Mouse (Mus musculus): ENCODE results near the gene Lrch1. TPM values are rescaled to one million over a fixed set of nuclear protein-coding genes. Genes with fewer than 3 reads are reported as not detected.

Gene Lrch1
- polyA plus RNA-seq, 1 experiment from 2014 or later = 16.0 TPM

DNA sequence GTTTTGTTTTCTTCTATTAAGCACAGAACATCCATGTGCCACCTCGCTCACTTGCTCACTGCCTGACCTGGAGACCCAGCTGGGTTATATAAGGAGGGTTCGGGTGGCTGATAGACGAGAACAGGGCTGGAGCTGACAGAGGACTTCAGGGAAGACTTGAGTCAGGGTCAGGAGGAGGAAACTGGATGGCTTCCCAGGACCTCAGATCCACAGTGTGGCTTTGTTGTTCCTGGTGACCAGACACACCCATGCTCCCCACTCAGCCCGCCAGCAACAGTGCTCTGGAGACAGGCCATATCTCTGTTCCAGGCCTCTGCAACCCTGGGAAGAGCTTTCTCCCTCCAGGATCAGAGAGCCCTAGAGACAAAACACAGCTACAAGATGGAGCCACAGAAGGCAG lies 44.6 kb downstream of the Lrch1 start:
- Histone ChIP-seq H3K27me3 (ENCODE audit: control insufficient read depth, insufficient read depth, low read length) (no peaks in the 10 kb centered on the region), H3K4me2 (replicated peaks; ENCODE audit: low read depth, low read length) (no peak overlapping the region), H3K27ac (ENCODE audit: low read length) (no peak overlapping the region), H3K4me3 (ENCODE audit: low read depth, low read length) (no peak overlapping the region), H3K9me3 (ENCODE audit: control insufficient read depth, low read depth, low read length) (no peaks in the 10 kb centered on the region), H3K4me1 (ENCODE audit: control insufficient read depth, insufficient read depth, low read length) (peaks cover 9% of the 10 kb centered on the region), H3K36me3 (ENCODE audit: control insufficient read depth, insufficient read depth, low read length) (no peaks in the 10 kb centered on the region), H3K9ac (replicated peaks; ENCODE audit: low read depth, low read length) (no peak overlapping the region)
- ATAC-seq (ENCODE audit: insufficient number of reproducible peaks, insufficient read depth, low FRiP score, low read depth) = no peak
- 83% methylated on average over 4 of the region's 4 CpGs for WGBS

DNA sequence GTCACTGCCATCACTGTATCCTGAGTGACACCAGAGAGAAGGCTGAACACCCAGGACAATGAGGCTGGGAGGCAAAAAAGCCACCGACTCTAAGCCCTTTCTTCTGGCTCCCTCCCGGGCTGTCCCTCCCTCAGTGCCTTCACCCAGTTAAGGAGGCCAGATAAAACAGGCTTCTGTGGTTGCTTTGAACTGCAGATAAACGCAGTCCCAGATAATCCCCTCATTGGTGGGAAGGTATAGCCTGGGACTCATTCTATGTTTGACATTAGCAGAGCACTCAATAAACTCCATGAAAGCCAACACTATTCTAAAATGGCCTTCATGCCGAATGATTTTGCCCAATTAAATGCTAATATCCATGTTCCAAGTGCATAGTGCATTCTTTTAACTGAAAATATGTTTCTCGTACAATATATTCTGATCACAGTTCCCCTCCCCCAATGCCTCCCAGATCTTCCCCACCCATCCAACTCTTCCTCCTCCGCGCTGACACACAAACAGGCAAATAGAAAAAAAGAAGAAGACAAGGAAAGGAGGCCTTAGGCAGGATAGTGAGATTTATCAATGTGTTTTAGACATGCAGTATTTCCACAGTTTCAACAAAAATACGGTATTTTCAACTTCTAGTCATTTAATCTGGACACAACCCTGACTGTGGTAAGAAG lies 46.8 kb downstream of the Lrch1 start:
- Histone ChIP-seq H3K27me3 (ENCODE audit: control insufficient read depth, insufficient read depth, low read length) (no peaks in the 10 kb centered on the region), H3K36me3 (ENCODE audit: control insufficient read depth, insufficient read depth, low read length) (no peaks in the 10 kb centered on the region), H3K9ac (replicated peaks; ENCODE audit: low read depth, low read length) (no peak overlapping the region), H3K4me1 (ENCODE audit: control insufficient read depth, insufficient read depth, low read length) (peaks cover 9% of the 10 kb centered on the region), H3K4me3 (ENCODE audit: low read depth, low read length) (no peak overlapping the region), H3K4me2 (replicated peaks; ENCODE audit: low read depth, low read length) (no peak overlapping the region), H3K9me3 (ENCODE audit: control insufficient read depth, low read depth, low read length) (no peaks in the 10 kb centered on the region), H3K27ac (ENCODE audit: low read length) (no peak overlapping the region)
- 0 out of 2 replicates have a peak, but pooled peaks have one; percentile 28 for ATAC-seq (ENCODE audit: insufficient number of reproducible peaks, insufficient read depth, low FRiP score, low read depth)
- 69% methylated on average over 8 of the region's 8 CpGs for WGBS

DNA sequence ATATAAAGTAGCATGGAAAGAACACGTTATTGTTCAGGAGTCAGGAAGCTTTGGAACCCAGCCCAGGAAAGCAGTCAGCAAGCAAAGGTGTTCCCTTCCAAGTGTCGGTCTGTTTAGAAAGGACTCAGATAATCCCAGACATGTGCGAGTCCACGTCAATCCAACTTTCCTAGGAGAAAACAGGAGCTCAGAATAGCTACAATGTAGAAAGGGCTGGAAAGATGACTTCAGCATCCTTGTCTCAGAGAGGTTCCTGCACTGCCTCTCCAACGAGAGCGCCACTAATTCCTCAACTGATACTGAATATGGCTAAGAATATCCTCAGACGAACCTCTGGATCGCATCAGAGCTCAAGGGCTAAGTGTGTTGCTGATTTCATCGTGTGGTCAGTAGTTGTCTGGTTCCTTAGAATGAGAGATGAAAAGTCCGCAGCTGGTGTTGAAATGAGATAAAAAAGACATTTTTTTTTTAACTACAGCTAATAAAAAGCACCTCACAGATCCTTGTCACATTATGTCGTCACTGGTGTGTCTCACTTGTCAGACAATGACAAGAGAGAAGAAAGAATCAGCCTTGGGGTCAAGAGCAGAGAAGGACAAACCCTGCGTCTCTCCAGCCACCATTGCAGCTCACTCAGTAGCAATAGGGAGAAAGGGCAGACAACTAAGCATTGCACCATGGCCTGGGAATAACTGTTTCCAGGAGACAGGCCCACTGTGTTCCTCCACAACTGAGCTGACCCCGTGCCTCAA lies 47.5 kb downstream of the Lrch1 start:
- Histone ChIP-seq H3K4me2 (replicated peaks; ENCODE audit: low read depth, low read length) (no peak overlapping the region), H3K9me3 (ENCODE audit: control insufficient read depth, low read depth, low read length) (no peaks in the 10 kb centered on the region), H3K36me3 (ENCODE audit: control insufficient read depth, insufficient read depth, low read length) (no peaks in the 10 kb centered on the region), H3K4me3 (ENCODE audit: low read depth, low read length) (no peak overlapping the region), H3K9ac (replicated peaks; ENCODE audit: low read depth, low read length) (no peak overlapping the region), H3K27ac (ENCODE audit: low read length) (no peak overlapping the region), H3K4me1 (ENCODE audit: control insufficient read depth, insufficient read depth, low read length) (peaks cover 9% of the 10 kb centered on the region), H3K27me3 (ENCODE audit: control insufficient read depth, insufficient read depth, low read length) (no peaks in the 10 kb centered on the region)
- ATAC-seq (ENCODE audit: insufficient number of reproducible peaks, insufficient read depth, low FRiP score, low read depth) = 0 out of 2 replicates have a peak, but pooled peaks have one; percentile 14
- WGBS = 53% methylated on average over 13 of the region's 13 CpGs

DNA sequence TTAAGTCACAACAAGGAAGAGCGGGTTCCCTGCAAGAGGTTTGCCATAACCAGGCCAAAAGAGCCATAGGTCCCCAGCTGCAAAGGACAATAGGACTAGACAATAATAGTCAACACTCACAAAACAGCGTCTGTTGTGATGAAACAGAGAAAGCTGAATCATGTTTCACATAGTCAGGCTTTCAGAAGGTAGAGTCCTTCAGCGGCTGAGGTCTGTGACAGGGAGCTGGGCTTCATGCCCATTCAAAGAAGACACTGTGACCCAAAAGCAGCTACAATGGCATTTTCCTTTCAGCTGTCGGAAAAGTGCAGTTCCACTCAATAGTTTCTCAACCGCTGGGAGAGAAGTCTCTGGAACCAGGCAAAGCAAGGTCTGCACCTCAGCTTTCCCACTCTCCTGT lies 48.7 kb downstream of the Lrch1 start:
- WGBS = 92% methylated on average over 5 of the region's 5 CpGs
- no peak for ATAC-seq (ENCODE audit: insufficient number of reproducible peaks, insufficient read depth, low FRiP score, low read depth)
- Histone ChIP-seq H3K36me3 (ENCODE audit: control insufficient read depth, insufficient read depth, low read length) (no peaks in the 10 kb centered on the region), H3K27ac (ENCODE audit: low read length) (no peak overlapping the region), H3K4me2 (replicated peaks; ENCODE audit: low read depth, low read length) (no peak overlapping the region), H3K27me3 (ENCODE audit: control insufficient read depth, insufficient read depth, low read length) (no peaks in the 10 kb centered on the region), H3K9ac (replicated peaks; ENCODE audit: low read depth, low read length) (no peak overlapping the region), H3K4me3 (ENCODE audit: low read depth, low read length) (no peak overlapping the region), H3K9me3 (ENCODE audit: control insufficient read depth, low read depth, low read length) (no peaks in the 10 kb centered on the region), H3K4me1 (ENCODE audit: control insufficient read depth, insufficient read depth, low read length) (peaks cover 9% of the 10 kb centered on the region)

DNA sequence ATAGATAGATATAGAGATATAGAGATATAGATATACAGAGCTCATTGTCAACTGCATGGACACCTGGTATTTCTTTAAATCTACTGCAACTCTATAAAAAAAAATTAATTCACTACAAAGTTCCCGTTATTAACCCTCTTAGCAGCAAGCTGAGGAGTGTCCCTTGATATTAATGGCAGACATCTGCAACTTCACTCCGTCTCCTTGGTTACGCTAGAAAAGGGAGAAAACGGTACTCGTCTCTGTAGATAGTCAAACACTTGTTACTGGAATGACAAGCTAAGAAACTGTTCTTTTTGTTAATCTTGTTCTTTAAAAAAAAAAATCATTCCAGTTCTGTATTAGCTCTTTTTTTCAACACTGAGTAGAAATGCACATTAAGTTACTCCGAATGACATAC lies 54.0 kb downstream of the Lrch1 start:
- 69% methylated on average over 6 of the region's 6 CpGs for WGBS
- no peaks in the 10 kb centered on the region for H3K4me1 ChIP-seq (ENCODE audit: control insufficient read depth, insufficient read depth, low read length)
- no peaks in the 10 kb centered on the region for H3K9me3 ChIP-seq (ENCODE audit: control insufficient read depth, low read depth, low read length)
- no peaks in the 10 kb centered on the region for H3K36me3 ChIP-seq (ENCODE audit: control insufficient read depth, insufficient read depth, low read length)
- no peaks in the 10 kb centered on the region for H3K27me3 ChIP-seq (ENCODE audit: control insufficient read depth, insufficient read depth, low read length)
- H3K9ac ChIP-seq (replicated peaks; ENCODE audit: low read depth, low read length) = no peak overlapping the region
- H3K4me3 ChIP-seq (ENCODE audit: low read depth, low read length) = no peak overlapping the region
- no peak for ATAC-seq (ENCODE audit: insufficient number of reproducible peaks, insufficient read depth, low FRiP score, low read depth)
- no peak overlapping the region for H3K4me2 ChIP-seq (replicated peaks; ENCODE audit: low read depth, low read length)
- no peak overlapping the region for H3K27ac ChIP-seq (ENCODE audit: low read length)

DNA sequence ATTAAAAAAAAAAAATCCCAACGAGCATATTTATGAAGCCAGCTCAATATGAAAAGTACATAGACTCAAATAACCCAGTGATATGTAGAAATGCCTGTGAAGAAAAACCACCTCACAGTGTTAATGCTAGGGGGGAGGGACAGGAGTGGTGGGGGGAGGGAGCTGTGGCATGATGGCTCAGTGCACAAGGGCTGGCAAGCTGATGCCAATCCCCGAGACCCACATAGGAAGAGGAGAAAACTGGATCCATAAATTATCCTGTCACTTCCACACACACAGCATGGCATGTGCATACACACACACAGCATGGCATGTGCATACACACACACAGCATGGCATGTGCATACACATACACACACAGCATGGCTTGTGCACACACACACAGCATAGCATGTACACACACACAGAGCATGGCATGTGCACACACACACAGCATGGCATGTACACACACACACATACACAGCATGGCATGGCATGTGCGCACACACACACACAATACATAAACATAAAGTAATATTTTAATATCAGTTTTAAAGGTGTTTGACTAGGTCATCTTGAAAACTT lies 54.5 kb downstream of the Lrch1 start:
- Histone ChIP-seq H3K9ac (replicated peaks; ENCODE audit: low read depth, low read length) (no peak overlapping the region), H3K4me1 (ENCODE audit: control insufficient read depth, insufficient read depth, low read length) (no peaks in the 10 kb centered on the region), H3K27ac (ENCODE audit: low read length) (no peak overlapping the region), H3K36me3 (ENCODE audit: control insufficient read depth, insufficient read depth, low read length) (no peaks in the 10 kb centered on the region), H3K4me2 (replicated peaks; ENCODE audit: low read depth, low read length) (no peak overlapping the region), H3K27me3 (ENCODE audit: control insufficient read depth, insufficient read depth, low read length) (no peaks in the 10 kb centered on the region), H3K4me3 (ENCODE audit: low read depth, low read length) (no peak overlapping the region), H3K9me3 (ENCODE audit: control insufficient read depth, low read depth, low read length) (no peaks in the 10 kb centered on the region)
- no peak for ATAC-seq (ENCODE audit: insufficient number of reproducible peaks, insufficient read depth, low FRiP score, low read depth)
- WGBS = 93% methylated on average over 3 of the region's 3 CpGs

DNA sequence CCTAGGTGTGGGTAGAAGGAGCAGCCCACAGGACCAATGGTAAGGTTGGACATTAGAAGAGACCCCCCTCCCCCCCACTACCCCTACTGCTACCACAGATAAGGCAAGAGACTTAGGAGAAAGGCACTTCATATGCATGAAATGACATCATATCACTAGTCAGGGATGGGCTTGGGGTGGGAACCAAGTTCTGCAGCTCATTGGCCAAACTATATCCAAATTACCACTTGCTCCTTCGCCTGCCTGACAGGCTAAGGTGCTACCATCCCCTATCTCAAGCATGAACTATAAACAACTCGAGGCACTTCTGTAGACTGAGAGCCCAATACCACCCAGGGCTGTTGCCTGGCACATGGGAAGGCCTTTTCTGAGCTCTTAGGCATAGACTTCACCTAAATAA lies 58.4 kb downstream of the Lrch1 start:
- Histone ChIP-seq H3K27ac (ENCODE audit: low read length) (no peak overlapping the region), H3K9ac (replicated peaks; ENCODE audit: low read depth, low read length) (no peak overlapping the region), H3K4me1 (ENCODE audit: control insufficient read depth, insufficient read depth, low read length) (peaks cover 17% of the 10 kb centered on the region), H3K9me3 (ENCODE audit: control insufficient read depth, low read depth, low read length) (no peaks in the 10 kb centered on the region), H3K27me3 (ENCODE audit: control insufficient read depth, insufficient read depth, low read length) (no peaks in the 10 kb centered on the region), H3K4me3 (ENCODE audit: low read depth, low read length) (no peak overlapping the region), H3K36me3 (ENCODE audit: control insufficient read depth, insufficient read depth, low read length) (no peaks in the 10 kb centered on the region), H3K4me2 (replicated peaks; ENCODE audit: low read depth, low read length) (no peak overlapping the region)
- no peak for ATAC-seq (ENCODE audit: insufficient number of reproducible peaks, insufficient read depth, low FRiP score, low read depth)
- 82% methylated on average over 2 of the region's 2 CpGs for WGBS

DNA sequence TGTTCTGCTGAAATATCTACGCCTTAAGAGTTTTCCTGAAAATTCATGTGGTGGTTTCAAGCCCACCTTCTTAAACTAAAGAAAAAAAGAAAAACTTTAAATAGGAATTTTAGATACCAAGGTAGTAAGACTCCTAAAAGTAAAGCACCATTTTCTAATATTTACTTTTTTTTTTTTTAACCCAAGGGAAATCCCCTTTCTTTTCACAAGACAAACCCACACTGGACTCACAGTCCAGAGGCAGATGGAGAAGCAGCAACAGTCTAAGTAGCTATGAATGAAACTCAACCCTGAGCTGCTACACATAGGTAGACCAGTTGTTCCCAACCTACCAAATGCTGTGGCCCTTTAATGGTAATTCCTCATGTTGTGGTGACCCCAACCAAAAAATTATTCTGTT lies 59.6 kb downstream of the Lrch1 start:
- WGBS = 100% methylated on average over 1 of the region's 1 CpGs
- H3K27ac ChIP-seq (ENCODE audit: low read length) = no peak overlapping the region
- no peak overlapping the region for H3K9ac ChIP-seq (replicated peaks; ENCODE audit: low read depth, low read length)
- peaks cover 27% of the 10 kb centered on the region for H3K4me1 ChIP-seq (ENCODE audit: control insufficient read depth, insufficient read depth, low read length)
- no peaks in the 10 kb centered on the region for H3K36me3 ChIP-seq (ENCODE audit: control insufficient read depth, insufficient read depth, low read length)
- no peaks in the 10 kb centered on the region for H3K27me3 ChIP-seq (ENCODE audit: control insufficient read depth, insufficient read depth, low read length)
- ATAC-seq (ENCODE audit: insufficient number of reproducible peaks, insufficient read depth, low FRiP score, low read depth) = no peak
- no peaks in the 10 kb centered on the region for H3K9me3 ChIP-seq (ENCODE audit: control insufficient read depth, low read depth, low read length)
- no peak overlapping the region for H3K4me2 ChIP-seq (replicated peaks; ENCODE audit: low read depth, low read length)
- H3K4me3 ChIP-seq (ENCODE audit: low read depth, low read length) = no peak overlapping the region
